Mouse (Mus musculus) stomach, embryonic 16.5 days (tissue): ENCODE data around the gene Ubash3b. TPM values are rescaled to one million over a fixed set of nuclear protein-coding genes. Genes with fewer than 3 reads are reported as not detected.
A peak's percentile ranks its signal among the peaks of the same experiment; 100 is the strongest.

Source experiments
- ATAC-seq: fragments of 200-750 bp; cut with Nextera tagmentation; 2 replicates; pipeline ENCODE4 v1.8.0; 2017; ENCODE audit warnings: moderate number of reproducible peaks, moderate TSS enrichment; ENCODE audit not compliant: insufficient read depth, low FRiP score
- H3K27ac ChIP-seq: fragments of 300-500 bp; sonication (generic); 2 replicates; pipeline ENCODE4 v1.5.1; 2014; ENCODE audit warnings: low read length
- H3K27me3 ChIP-seq: fragments of 300-500 bp; sonication (generic); 2 replicates; pipeline ENCODE4 v1.6.1; 2014; ENCODE audit warnings: low read length, control low read depth, mixed read lengths; ENCODE audit not compliant: control insufficient read depth, insufficient read depth
- H3K36me3 ChIP-seq: fragments of 300-500 bp; sonication (generic); 2 replicates; pipeline ENCODE4 v1.6.1; 2014; ENCODE audit warnings: low read length; ENCODE audit not compliant: control insufficient read depth, insufficient read depth
- H3K4me1 ChIP-seq: fragments of 300-500 bp; sonication (generic); 2 replicates; pipeline ENCODE4 v1.6.1; 2014; ENCODE audit warnings: low read length, control low read depth, mixed read lengths; ENCODE audit not compliant: control insufficient read depth, insufficient read depth
- H3K4me2 ChIP-seq: fragments of 300-500 bp; sonication (generic); 2 replicates; pipeline ENCODE4 v1.6.1; 2014; ENCODE audit warnings: low read depth, low read length, mixed read lengths
- H3K4me3 ChIP-seq: fragments of 300-500 bp; sonication (generic); replicated peaks from 2 replicates; pipeline ENCODE4 v1.5.1; 2014; ENCODE audit warnings: mild to moderate bottlenecking, low read length
- H3K9ac ChIP-seq: fragments of 300-500 bp; sonication (generic); 2 replicates; pipeline ENCODE4 v1.6.1; 2014; ENCODE audit warnings: low read length
- H3K9me3 ChIP-seq: fragments of 300-500 bp; sonication (generic); replicated peaks from 2 replicates; pipeline ENCODE4 v1.6.1; 2016; ENCODE audit warnings: low read length, control low read depth; ENCODE audit not compliant: control insufficient read depth
- WGBS: fragments of 180-500 bp; shearing (Covaris S2); extraction: QIAGEN DNeasy Blood & Tissue Kit; methylation state at CpG from one replicate; pipeline ENCODE4 v1.1.7; 2014; 5-methylcytosine and 5-hydroxymethylcytosine counted together
- polyA plus RNA-seq: library from polyadenylated mRNA; unstranded; fragments of >200 nt; fragmentation: Nextera tagmentation; extraction: Ambion mirVana; gene quantifications from 2 replicates; pipeline ENCODE4 v1.2.1, GENCODE M21; 2015

Gene Ubash3b
- polyA plus RNA-seq, 1 experiment from 2014 or later, result 3.0 TPM

DNA sequence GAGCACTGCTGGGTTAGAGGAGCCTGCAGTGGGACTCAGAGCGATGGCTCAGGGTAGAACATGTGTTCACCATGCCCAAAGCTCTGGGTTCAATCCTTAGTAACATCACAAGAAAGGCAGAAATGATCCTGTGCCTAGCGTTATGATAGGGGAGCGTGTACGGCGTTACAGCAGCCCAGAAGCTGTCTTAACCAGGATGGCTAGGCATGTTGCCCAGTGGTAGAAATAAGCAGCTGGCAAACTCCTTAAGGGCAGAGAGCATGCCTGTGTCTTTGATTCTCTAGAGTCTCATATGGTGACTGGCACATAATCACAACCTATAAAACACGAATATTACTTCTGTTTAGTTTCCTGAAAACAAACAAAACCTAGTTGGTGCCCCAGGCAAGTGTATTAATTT, 170.0 kb downstream of the Ubash3b start:
- H3K27ac ChIP-seq, result no peak overlapping the region
- 83% methylated on average over 6 of the region's 6 CpGs for WGBS
- H3K4me2 ChIP-seq, result no peak overlapping the region
- ATAC-seq, result no peak
- H3K4me3 ChIP-seq, result no peak overlapping the region
- H3K9me3 ChIP-seq, result no peaks in the 10 kb centered on the region
- no peaks in the 10 kb centered on the region for H3K4me1 ChIP-seq
- H3K27me3 ChIP-seq, result no peaks in the 10 kb centered on the region
- H3K9ac ChIP-seq, result no peak overlapping the region
- H3K36me3 ChIP-seq, result no peaks in the 10 kb centered on the region

DNA sequence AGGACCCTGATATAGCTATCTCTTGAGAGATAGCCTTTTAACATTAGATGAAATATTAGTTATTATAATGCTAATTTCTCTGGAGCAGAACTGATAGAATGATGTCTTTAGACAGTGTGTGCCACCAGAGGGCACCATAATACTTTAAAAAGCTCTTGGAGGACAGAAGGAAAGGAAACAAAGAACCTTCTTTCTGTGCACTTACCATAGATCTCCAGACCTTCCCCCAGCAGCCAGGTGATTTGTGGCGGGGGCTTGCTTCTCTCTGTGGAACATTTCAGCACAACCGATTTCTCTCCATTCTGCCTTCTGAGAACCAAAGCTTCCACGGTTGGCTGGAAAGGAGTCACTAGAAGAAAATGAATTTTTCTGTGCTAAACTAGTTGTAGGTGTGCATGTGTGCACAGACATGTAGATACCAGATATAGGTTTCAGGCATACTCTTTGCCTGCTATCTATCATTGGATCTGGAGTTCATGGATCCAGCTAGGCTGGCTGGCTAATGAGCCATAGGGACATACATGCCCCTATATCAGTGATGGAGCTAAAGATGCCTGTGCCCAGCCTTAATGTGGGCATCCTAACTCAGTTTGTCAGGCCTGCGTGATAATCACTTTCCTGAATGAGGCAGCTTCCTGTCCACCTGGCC, 171.4 kb downstream of the Ubash3b start:
- H3K9me3 ChIP-seq, result no peaks in the 10 kb centered on the region
- no peak overlapping the region for H3K27ac ChIP-seq
- no peaks in the 10 kb centered on the region for H3K4me1 ChIP-seq
- 39% methylated on average over 4 of the region's 4 CpGs for WGBS
- H3K4me2 ChIP-seq, result no peak overlapping the region
- no peaks in the 10 kb centered on the region for H3K27me3 ChIP-seq
- H3K9ac ChIP-seq, result no peak overlapping the region
- no peak overlapping the region for H3K4me3 ChIP-seq
- ATAC-seq, result no peak
- no peaks in the 10 kb centered on the region for H3K36me3 ChIP-seq

- no peaks in the 10 kb centered on the region for H3K36me3 ChIP-seq
- ATAC-seq, result no peak
- H3K4me3 ChIP-seq, result no peak overlapping the region
- 68% methylated on average over 3 of the region's 3 CpGs for WGBS
- no peak overlapping the region for H3K4me2 ChIP-seq
- H3K9me3 ChIP-seq, result no peaks in the 10 kb centered on the region
- H3K4me1 ChIP-seq, result no peaks in the 10 kb centered on the region
- no peak overlapping the region for H3K27ac ChIP-seq
- no peaks in the 10 kb centered on the region for H3K27me3 ChIP-seq
- H3K9ac ChIP-seq, result no peak overlapping the region
Measured at GRCm38 (mm10) chr9:40984313-40984712, 177.2 kb downstream of the Ubash3b start.

DNA sequence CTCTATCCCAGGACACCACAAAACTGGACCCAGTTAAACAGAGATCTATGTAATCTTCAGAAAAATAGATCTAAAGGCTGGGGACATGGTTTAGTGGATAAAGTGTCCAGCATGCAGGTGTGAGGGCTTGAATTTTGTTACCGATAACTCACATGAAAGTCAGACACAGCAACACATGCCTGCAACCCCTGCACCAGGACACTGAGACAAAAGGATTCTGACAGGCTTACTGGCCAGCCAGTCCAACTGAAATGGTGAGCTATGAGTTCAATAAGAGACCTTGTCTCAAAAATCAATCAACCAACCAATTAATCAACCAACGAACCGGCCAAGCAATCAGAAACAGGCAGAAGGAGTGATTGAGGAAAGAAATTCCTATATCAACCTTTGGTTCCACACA, 177.7 kb downstream of the Ubash3b start:
- Histone ChIP-seq H3K27ac (no peak overlapping the region), H3K27me3 (no peaks in the 10 kb centered on the region), H3K4me3 (no peak overlapping the region), H3K4me1 (no peaks in the 10 kb centered on the region), H3K9ac (no peak overlapping the region), H3K4me2 (no peak overlapping the region), H3K36me3 (no peaks in the 10 kb centered on the region), H3K9me3 (no peaks in the 10 kb centered on the region)
- no peak for ATAC-seq
- WGBS, result 70% methylated on average over 3 of the region's 3 CpGs

GRCm38 (mm10) chr9:40982480-40982879, 179.0 kb downstream of the Ubash3b start:
- Histone ChIP-seq H3K9ac (no peak overlapping the region), H3K27ac (no peak overlapping the region), H3K27me3 (no peaks in the 10 kb centered on the region), H3K36me3 (no peaks in the 10 kb centered on the region), H3K4me1 (no peaks in the 10 kb centered on the region), H3K9me3 (no peaks in the 10 kb centered on the region), H3K4me3 (no peak overlapping the region), H3K4me2 (no peak overlapping the region)
- no peak for ATAC-seq
- WGBS, result 36% methylated on average over 6 of the region's 6 CpGs

DNA sequence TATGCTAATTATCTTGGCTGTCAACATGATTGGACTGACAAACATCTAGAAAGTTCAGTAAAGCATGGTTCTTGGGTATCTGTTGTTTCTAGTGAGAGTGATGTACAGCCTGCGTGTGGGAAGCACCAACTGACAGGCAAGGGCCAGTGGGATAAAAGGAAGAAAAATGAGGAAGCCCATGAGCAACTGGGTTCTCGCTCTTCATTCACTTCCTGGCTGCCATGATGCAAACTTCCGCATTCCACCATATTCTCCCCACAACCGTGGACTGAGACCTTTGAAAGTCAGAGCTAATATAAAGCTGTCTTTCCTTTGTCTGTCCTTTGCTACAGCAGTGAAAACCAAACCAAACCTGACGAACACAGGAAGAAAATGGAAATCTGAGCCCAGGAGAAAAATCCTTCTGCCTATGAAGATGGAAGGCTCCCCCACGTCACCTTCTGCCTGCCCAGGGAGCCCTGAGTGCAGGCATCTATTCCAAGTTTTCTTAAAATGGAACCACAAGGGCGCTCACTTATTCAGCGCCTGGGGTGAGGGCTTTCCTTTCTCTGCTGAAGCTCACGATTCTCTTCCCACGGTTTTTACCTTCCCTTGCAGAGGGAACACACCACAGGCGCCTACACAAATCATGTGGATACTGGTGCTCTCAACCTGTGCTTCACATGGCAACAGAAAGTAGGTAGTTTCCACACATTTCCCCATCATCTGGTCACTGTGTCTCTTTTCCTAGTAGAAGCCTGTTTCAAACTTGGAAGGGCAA, 187.3 kb downstream of the Ubash3b start:
- no peaks in the 10 kb centered on the region for H3K9me3 ChIP-seq
- no peak for ATAC-seq
- WGBS, result 68% methylated on average over 11 of the region's 11 CpGs

GRCm38 (mm10) chr9:40964418-40964714, 197.1 kb downstream of the Ubash3b start:
- no peak for ATAC-seq
- no peaks in the 10 kb centered on the region for H3K36me3 ChIP-seq
- no peak overlapping the region for H3K27ac ChIP-seq
- H3K27me3 ChIP-seq, result peaks cover 14% of the 10 kb centered on the region
- H3K9ac ChIP-seq, result no peak overlapping the region
- 29% methylated on average over 7 of the region's 7 CpGs for WGBS
- H3K4me3 ChIP-seq, result peak overlapping the region; percentile 42
- H3K9me3 ChIP-seq, result no peaks in the 10 kb centered on the region
- H3K4me2 ChIP-seq, result peak overlapping the region; percentile 77
- H3K4me1 ChIP-seq, result peaks cover 3% of the 10 kb centered on the region

More for the DNA sequence above, 187.3 kb downstream of the Ubash3b start:
- Histone ChIP-seq H3K4me2 (no peak overlapping the region), H3K4me1 (no peaks in the 10 kb centered on the region), H3K27ac (no peak overlapping the region), H3K4me3 (no peak overlapping the region), H3K9ac (no peak overlapping the region), H3K27me3 (no peaks in the 10 kb centered on the region), H3K36me3 (no peaks in the 10 kb centered on the region)

GRCm38 (mm10) chr9:40963586-40964417, 197.7 kb downstream of the Ubash3b start, which contains the start of gene Jhy:
Gene Jhy, minus strand, starts transcription at chr9:40964118.
- Histone ChIP-seq H3K4me2 (peak within 1 kb of the TSS; percentile 77), H3K4me3 (peak within 1 kb of the TSS; percentile 42), H3K9ac (peak within 1 kb of the TSS; percentile 36; the same call in 1 of the 2 replicates), H3K36me3 (no peaks in the 10 kb centered on the region), H3K9me3 (no peaks in the 10 kb centered on the region), H3K27ac (no peak within 1 kb of the TSS), H3K4me1 (peaks cover 3% of the 10 kb centered on the region), H3K27me3 (peaks cover 14% of the 10 kb centered on the region)
- ATAC-seq, result peak; percentile 60
- 2% methylated on average over 50 of the region's 51 CpGs for WGBS

- no peak overlapping the region for H3K27ac ChIP-seq
- no peak overlapping the region for H3K4me2 ChIP-seq
- H3K9ac ChIP-seq, result no peak overlapping the region
- peaks cover 14% of the 10 kb centered on the region for H3K27me3 ChIP-seq
- no peaks in the 10 kb centered on the region for H3K9me3 ChIP-seq
- no peaks in the 10 kb centered on the region for H3K36me3 ChIP-seq
- ATAC-seq, result no peak
- 77% methylated on average over 3 of the region's 3 CpGs for WGBS
- H3K4me1 ChIP-seq, result peaks cover 3% of the 10 kb centered on the region
- no peak overlapping the region for H3K4me3 ChIP-seq
Measured at GRCm38 (mm10) chr9:40961401-40961800, 200.1 kb downstream of the Ubash3b start.
